Mouse (Mus musculus): ENCODE measurements around the gene Hjurp.
"Not testable (repeated sequence)": the region's sequence is repeated elsewhere in the genome, so short reads cannot be mapped to it uniquely, and the experiment has no call there.

Gene Hjurp

DNA sequence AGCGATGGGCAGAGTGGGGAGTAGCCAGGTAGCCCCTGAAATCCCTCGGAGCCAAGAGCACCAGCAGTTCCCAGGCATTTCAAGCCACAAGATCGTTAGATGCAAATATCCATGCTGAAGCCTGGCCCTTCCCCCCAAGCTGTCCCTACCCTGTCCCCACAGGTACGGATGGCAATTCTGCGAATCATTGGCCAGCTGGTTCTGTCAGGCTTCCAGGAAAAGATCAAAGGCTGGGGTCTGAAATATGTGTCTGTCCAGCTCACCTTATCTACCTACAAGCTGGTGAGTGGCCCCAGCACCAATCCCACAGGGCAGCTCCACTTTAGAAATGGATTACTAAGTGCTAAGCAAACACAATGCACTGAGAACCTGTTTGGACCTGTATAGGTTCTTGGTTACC, 40.1 kb downstream of the Hjurp start:
- no peak for DNase-seq (ENCODE audit: low spot score)

GRCm38 (mm10) chr1:88235894-88236415, 41.5 kb downstream of the Hjurp start:
- no peak for DNase-seq (ENCODE audit: low spot score)

GRCm38 (mm10) chr1:88235046-88235893, 42.2 kb downstream of the Hjurp start:
- DNase-seq (ENCODE audit: low spot score), result no peak

DNA sequence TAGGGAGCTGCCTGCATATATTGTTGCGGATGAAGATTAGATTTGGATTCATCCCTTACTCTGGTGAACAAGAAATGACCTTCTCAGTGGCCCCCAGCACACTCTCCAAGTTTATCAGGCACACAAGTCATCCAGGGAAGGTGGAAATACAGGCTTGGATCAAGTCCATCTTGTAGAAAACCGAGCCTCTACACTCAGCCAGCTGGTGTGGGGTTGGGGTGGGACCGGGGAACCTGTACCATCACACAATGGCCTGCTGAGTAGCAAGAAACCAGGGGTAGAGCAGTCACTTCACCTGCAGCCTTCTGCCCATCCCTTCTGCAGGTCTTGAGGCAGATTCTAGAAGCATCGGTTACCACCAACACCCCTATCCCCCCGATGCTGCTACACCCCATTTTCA, 42.8 kb downstream of the Hjurp start:
- peak; percentile 17 for DNase-seq (ENCODE audit: low spot score)

DNA sequence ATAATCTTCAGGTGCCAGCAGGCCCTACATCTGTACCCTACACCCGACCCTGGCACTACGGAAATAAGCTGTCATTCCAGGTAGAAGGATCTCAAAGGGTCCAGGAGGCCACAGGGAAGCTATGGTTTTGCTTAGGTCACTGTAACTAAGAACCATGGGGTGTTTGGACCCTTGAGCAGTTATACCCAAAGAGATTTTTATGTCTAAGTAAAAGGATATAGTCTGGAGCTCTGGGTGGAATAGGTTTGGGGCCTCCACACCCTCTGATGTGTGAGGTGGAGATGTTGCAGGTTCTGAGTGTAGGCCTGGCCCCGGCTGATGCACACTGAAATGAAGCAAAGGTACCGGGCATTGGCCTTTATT, 43.2 kb downstream of the Hjurp start:
- DNase-seq (ENCODE audit: low spot score), result peak; percentile 2

DNA sequence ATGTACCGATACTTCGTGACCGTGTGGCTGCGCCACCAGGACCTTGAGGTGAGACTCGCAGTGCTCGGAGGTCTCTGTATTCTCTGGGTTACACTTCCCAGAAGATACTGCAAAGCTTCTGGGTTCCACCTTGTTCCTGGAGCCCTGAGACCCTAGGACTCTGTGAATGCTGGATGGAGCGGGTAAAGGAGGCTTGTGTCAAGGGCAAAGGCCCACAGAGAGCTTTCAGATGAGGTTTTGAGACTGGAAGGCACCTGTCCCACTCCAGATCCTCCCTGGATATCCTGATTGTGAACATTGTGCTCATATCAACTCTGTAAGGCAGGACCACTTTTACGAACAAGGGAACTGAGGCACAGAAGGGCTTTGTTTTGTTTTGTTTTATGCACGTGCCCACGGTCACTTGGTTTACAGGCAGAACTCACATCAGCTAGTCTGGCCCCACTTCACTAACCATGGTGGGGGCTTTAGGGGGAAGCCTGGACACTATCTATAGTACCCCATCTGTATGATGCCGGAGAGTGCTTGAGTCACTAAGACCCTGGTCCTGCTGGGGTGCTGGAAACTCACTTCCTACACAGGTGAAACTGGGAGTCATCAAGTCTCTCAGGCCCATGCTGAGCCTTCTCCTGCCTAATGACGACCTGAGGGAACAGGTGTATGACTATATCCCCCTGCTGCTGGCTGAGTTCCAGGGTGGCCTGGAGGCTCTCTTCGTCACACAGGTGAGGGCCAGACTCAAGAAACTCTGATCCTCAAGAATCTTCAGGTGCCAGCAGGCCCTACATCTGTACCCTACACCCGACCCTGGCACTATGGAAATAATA, 43.8 kb downstream of the Hjurp start:
- peak; percentile 25 for DNase-seq (ENCODE audit: low spot score)

DNA sequence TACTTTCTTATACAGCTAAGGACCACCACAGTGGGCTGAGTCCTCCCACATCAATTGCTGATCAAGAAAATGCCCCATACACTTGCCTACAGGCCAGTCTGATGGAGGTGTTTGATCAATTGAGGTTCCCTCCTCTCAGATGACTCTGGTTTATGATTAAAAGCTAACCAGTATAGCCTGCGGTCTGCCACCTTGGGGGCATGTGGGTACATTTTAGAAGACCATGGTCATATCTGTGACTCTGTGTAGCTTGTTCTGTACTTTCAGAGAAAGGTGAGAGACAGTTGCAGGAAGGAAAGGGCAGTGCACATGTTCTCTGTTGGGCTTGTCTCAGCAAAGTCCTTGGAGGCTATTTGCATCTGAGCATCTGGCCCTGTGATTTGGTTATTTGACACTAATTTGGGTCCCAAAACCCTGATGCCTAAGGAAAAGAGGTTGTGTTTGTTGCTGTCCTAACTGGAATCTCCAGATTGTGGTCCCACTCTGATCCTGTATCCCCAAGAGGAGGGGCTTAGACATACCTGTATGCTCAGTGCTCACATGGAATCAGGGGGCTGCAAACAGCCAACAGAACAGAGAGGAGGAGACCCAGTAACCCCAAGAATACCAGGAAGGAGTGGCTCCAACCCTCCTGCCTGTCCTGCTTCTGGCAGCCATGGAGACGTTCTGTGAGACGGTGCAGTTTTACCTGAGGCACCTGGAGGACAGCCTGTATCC, 44.6 kb downstream of the Hjurp start:
- DNase-seq (ENCODE audit: low spot score), result peak; percentile 3

DNA sequence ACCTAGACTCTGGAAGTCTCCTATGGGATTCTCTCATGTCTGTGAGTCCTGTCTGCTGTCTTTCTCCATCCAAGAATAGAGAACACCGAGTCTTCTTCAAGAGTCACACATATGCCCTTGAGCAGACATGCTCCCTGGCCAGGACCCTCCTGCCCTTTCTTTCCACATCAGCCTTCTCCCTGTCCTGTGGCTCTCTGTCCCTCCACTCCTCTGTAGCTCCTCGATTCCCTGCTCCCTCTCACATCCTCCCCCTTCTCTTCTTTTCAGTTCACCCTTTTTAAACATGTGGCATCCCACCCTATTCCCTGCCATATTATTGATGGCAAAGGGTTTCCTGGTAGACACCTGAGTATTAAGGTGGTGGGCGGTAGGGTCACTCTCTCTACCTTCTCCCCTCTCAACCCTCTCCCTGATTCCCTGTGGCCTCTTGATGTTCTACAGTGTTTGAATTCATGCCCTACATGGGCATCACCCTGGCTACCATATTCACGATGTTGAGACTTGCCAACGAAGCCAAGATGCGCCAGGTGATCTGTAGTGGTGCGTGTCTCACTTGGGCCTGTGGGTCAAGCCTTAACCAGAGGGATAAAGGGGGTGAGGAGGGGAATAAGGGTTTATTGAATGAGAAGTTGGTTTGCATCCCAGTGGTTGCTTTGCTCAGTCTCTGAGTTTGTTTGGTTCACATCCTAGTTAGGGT, 45.5 kb downstream of the Hjurp start:
- DNase-seq (ENCODE audit: low spot score), result peak; percentile 10

- peak; percentile 5 for DNase-seq (ENCODE audit: low spot score)
These were observed 46.2 kb downstream of the Hjurp start for GRCm38 (mm10) chr1:88230981-88231802.

- peak; percentile 8 for DNase-seq (ENCODE audit: low spot score)
These were observed 47.0 kb downstream of the Hjurp start for GRCm38 (mm10) chr1:88230421-88230820.

- peak; percentile 6 for DNase-seq (ENCODE audit: low spot score)
These were observed 47.4 kb downstream of the Hjurp start for GRCm38 (mm10) chr1:88229986-88230385.

- no peak for DNase-seq (ENCODE audit: low spot score)
These were observed 47.9 kb downstream of the Hjurp start for GRCm38 (mm10) chr1:88229566-88229965.

DNA sequence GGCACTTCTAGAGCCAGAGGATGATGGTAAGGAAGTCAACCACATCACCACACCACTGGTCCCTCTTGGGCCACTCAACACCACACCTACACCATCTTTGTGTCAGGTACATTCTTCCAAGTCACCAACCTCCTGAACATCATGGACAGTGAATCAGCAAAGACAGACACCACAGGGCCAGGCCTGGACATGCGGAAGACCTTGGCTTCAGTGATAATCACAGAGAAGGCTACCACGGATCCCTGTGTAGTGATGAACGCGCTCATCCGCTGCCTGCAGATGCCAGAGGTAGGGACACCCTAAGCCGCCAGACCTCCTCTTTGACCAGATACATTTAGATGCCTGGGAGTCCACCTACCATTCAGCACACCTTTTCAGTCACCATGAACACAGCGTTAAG, 49.3 kb downstream of the Hjurp start:
- peak; percentile 21 for DNase-seq (ENCODE audit: low spot score)

- no peak for DNase-seq (ENCODE audit: low spot score)
These were observed 50.0 kb downstream of the Hjurp start for GRCm38 (mm10) chr1:88227482-88227881.

DNA sequence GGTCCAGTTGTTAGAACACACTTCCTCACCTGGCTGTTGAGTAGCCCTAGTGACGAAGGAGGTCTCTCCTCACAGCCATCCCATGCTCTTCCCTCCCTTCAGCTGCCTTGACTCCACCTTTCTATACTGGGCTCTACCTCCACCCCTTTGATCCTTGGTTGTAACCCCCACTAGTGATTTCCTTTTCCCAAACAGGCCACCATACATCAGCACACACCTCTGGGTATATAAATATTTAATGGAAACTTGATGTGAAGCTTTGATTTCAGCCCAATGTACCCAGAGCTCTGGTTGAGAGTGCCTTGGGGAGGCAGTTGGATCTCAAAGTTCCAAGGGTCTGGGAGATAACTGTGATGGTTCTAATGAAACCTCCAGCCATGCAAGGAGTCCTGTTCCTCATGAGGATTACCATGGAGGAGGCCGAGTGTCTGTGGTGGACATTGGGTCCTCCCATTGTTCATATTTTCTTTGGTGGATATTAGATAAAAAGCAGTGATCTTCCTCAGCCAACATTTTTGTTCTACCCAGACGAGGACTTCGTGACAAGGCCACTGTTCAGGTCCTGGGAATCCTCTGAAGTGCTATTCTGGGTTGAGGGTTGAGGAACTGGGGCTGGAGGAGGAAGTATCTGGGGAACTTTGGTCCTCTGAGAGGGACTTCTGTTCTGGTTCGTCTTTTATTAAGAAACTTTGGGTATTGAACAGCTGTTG, 50.6 kb downstream of the Hjurp start, which contains the start of gene Mroh2a:
Gene Mroh2a, plus strand, starts transcription at position 317 of the 710 bp plus-strand sequence.
- DNase-seq (ENCODE audit: low spot score), result no peak

DNA sequence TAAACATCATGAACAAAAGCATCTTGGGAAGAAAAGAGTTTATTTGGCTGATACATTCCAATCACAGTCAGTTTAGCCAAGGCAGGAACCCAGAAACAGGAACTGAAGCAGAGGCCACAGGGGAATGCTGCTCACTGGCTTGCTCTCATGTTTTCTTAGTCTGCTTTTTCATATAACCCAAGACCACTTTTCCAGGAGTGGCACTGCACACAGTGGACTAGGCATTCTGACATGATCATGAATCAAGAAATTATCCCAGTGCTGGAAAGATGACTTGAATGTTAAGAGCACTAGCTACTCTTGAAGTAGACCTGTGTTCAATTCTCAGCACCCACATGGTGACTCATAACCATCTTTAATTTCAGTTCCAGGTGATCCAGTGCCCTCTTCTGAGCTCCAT, 51.7 kb downstream of the Hjurp start:
- no peak for DNase-seq (ENCODE audit: low spot score)

- not testable (repeated sequence) for DNase-seq (ENCODE audit: low spot score)
These were observed 52.1 kb downstream of the Hjurp start for GRCm38 (mm10) chr1:88225301-88225700.

GRCm38 (mm10) chr1:88224029-88224776, 53.2 kb downstream of the Hjurp start:
- DNase-seq (ENCODE audit: low spot score), result peak; percentile 56

DNA sequence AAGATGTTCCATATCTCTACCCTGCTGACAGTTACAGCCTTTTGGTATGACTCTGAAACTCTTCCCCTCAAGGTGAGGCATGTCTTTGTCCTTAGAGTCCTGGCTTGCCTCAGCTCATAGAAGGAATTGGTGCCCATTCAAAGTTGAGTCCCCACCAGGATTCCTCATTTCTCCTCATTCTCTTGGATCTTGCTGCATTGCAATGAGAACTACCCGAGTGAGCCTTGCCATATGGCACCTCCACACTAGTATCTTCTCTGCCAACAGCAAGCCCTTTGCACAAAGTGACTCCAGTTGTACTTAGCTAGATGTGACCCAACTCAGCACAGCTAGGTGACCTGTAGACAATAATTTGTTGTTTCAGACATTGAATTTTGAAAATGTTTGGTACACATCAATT, 53.8 kb downstream of the Hjurp start:
- no peak for DNase-seq (ENCODE audit: low spot score)
